Mouse (Mus musculus) intestine, postnatal 0 days (tissue): ENCODE measurements at regions not wholly inside any gene's neighbourhood (a gene's known extent, or its start where the extent isn't known, plus 50 kb on each side); places are given as distances from the start of the nearest gene placed in this dataset.

Experiments
- ATAC-seq: fragments of 200-750 bp; cut with Nextera tagmentation; 2 replicates; pipeline ENCODE4 v1.8.0; 2017; ENCODE audit warnings: mild to moderate bottlenecking, moderate TSS enrichment, moderate library complexity
- H3K27ac ChIP-seq: fragments of 300-500 bp; sonication (generic); 2 replicates; pipeline ENCODE4 v1.5.1; 2014; ENCODE audit warnings: mild to moderate bottlenecking, low read depth, low read length, moderate library complexity
- H3K27me3 ChIP-seq: fragments of 300-500 bp; sonication (generic); replicated peaks from 2 replicates; pipeline ENCODE4 v1.6.1; 2014; ENCODE audit warnings: low read length, mixed read lengths; ENCODE audit not compliant: control insufficient read depth, insufficient read depth
- H3K36me3 ChIP-seq: fragments of 300-500 bp; sonication (generic); 2 replicates; pipeline ENCODE4 v1.6.1; 2014; ENCODE audit warnings: mild to moderate bottlenecking, moderate library complexity; ENCODE audit not compliant: control insufficient read depth, insufficient read depth
- H3K4me1 ChIP-seq: fragments of 300-500 bp; sonication (generic); replicated peaks from 2 replicates; pipeline ENCODE4 v1.6.1; 2014; ENCODE audit warnings: antibody characterized with exemption, low read length, mixed read lengths; ENCODE audit not compliant: control insufficient read depth, insufficient read depth
- H3K4me2 ChIP-seq: fragments of 300-500 bp; sonication (generic); replicated peaks from 2 replicates; pipeline ENCODE4 v1.6.1; 2014; ENCODE audit warnings: low read depth, mild to moderate bottlenecking, moderate library complexity
- H3K4me3 ChIP-seq: fragments of 300-500 bp; sonication (generic); 2 replicates; pipeline ENCODE4 v1.5.1; 2014; ENCODE audit warnings: low read depth, low read length
- H3K9ac ChIP-seq: fragments of 300-500 bp; sonication (generic); 2 replicates; pipeline ENCODE4 v1.6.1; 2014; ENCODE audit warnings: mild to moderate bottlenecking, low read depth, low read length
- H3K9me3 ChIP-seq: fragments of 300-500 bp; sonication (generic); 2 replicates; pipeline ENCODE4 v1.6.1; 2016; ENCODE audit warnings: mixed run types; ENCODE audit not compliant: control insufficient read depth
- CTCF ChIP-seq: sonication (generic); IDR thresholded peaks from 2 replicates; pipeline ENCODE4 v1.5.1; 2016; ENCODE audit warnings: low read depth, mild to moderate bottlenecking, control low read depth, antibody characterized with exemption, moderate library complexity
- WGBS: fragments of 180-500 bp; shearing (Covaris S2); extraction: QIAGEN DNeasy Blood & Tissue Kit; methylation state at CpG from one replicate; pipeline ENCODE4 v1.1.7; 2014; 5-methylcytosine and 5-hydroxymethylcytosine counted together

DNA sequence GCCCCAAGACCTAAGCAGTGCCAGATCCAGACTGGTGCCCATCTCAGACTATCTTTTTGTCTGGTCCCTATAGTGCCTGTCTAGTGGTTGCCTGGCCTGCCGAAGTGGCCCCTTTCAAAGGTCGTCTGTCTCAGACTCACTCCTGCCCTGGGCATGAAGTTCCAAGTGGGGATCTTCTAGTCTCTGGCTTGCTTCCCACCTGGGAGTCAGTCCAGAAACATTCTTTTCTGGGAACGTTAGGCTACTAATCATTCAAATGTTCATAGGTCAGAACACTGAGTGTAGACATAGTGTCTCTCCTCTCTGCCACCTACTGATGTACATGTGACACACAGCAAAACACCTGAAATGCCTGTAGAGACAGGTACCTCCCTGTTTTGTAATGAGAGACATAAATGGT is 297.6 kb downstream of the Htr7 start:
- Histone ChIP-seq H3K9me3 (no peaks in the 10 kb centered on the region), H3K4me2 (no peak overlapping the region), H3K9ac (no peak overlapping the region), H3K27ac (no peak overlapping the region), H3K27me3 (no peaks in the 10 kb centered on the region), H3K36me3 (no peaks in the 10 kb centered on the region), H3K4me3 (no peak overlapping the region), H3K4me1 (no peaks in the 10 kb centered on the region)
- WGBS = 77% methylated on average over 3 of the region's 3 CpGs
- ATAC-seq = no peak
- no peak for TF ChIP-seq CTCF

DNA sequence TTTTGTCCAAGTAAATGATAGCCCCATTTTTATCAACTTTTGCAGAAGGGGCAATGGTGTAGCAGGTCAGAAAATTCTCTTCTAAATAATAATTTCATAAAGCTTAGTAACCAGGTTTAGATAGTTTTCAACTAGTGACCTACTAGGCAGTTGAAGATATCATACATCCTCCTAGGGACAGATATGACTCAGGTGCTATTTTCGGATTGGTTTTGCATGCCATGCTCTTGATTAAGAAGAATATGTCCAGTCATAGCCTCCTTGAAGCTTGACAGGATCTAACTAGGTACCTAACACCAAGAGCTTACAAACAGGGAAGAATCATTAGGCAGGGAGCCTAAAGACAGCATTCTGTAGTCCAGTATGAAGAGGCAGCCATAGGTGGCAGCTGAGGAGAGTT is 301.8 kb downstream of the Htr7 start:
- WGBS = 68% methylated on average over 1 of the region's 1 CpGs

DNA sequence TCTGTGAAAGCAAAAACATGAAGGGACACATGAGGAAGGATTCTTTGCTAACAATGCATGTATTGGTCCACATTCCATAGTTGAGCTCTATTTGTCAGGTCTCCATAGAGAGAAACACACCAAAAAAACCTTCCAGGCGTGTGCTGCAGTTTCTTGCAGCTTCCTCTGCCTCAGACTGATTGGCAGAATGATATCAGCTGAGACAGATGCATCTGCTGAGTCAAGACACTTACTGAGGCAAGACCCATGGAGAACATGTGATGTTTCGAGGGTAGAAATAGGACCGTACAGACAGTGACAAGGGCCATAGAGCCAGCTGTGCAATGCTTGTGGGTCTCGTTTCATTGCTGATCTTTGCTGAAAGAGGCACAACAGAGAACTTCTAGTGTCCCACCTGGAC is 321.6 kb downstream of the Htr7 start:
- 64% methylated on average over 4 of the region's 4 CpGs for WGBS
- ATAC-seq = no peak
- no peaks in the 10 kb centered on the region for H3K27me3 ChIP-seq

More for the DNA sequence above, 301.8 kb downstream of the Htr7 start:
- Histone ChIP-seq H3K27me3 (no peaks in the 10 kb centered on the region), H3K4me3 (no peak overlapping the region), H3K36me3 (no peaks in the 10 kb centered on the region), H3K27ac (no peak overlapping the region), H3K4me1 (no peaks in the 10 kb centered on the region), H3K4me2 (no peak overlapping the region), H3K9me3 (no peaks in the 10 kb centered on the region), H3K9ac (no peak overlapping the region)
- TF ChIP-seq CTCF = no peak
- ATAC-seq = no peak

DNA sequence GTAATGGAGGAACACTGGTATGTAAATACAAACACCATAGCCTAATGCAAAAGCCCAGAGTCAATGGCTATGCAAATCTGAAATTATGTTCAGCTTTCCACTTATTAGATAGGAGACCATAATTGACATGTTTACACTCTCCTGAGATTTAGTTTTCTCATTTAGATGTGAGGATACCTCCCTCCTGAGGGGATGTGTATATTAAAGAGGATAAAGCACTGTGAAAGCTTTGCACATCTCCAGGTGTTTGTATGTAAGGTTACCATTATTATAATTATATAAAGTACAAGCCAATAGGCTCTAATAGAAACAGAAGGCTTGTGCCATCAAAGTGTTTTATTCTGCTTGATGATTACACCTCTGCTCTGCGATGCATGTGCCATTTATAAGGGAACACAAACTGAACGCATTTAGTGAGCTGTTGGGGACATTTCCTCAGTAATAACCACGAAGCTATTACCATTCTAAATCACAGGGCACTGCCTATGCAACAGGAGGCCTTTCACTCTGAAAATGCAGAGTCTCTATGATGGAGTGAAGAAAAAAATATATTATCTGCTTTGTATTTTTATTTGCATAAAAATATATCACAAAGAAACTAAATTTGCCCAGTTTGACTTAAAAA is 328.8 kb downstream of the Htr7 start:
- no peaks in the 10 kb centered on the region for H3K27me3 ChIP-seq
- no peak overlapping the region for H3K9ac ChIP-seq
- no peak overlapping the region for H3K27ac ChIP-seq
- H3K4me3 ChIP-seq = no peak overlapping the region
- 74% methylated on average over 3 of the region's 3 CpGs for WGBS
- no peak for ATAC-seq
- H3K4me1 ChIP-seq = no peaks in the 10 kb centered on the region
- no peaks in the 10 kb centered on the region for H3K9me3 ChIP-seq
- TF ChIP-seq CTCF = no peak
- no peak overlapping the region for H3K4me2 ChIP-seq
- H3K36me3 ChIP-seq = no peaks in the 10 kb centered on the region

More for the DNA sequence above, 321.6 kb downstream of the Htr7 start:
- Histone ChIP-seq H3K4me1 (no peaks in the 10 kb centered on the region), H3K27ac (no peak overlapping the region), H3K4me3 (no peak overlapping the region), H3K9ac (no peak overlapping the region), H3K4me2 (no peak overlapping the region), H3K36me3 (no peaks in the 10 kb centered on the region), H3K9me3 (no peaks in the 10 kb centered on the region)
- no peak for TF ChIP-seq CTCF
